Mouse (Mus musculus): ENCODE measurements around the gene Rlim.

GRCm38 (mm10) chrX:103986159-103986558, 5.1 kb upstream of the Rlim start:
- TF ChIP-seq CTCF (IDR thresholded peaks at IDR 0.05; ENCODE audit: low read depth), result no peak
- no peak for TF ChIP-seq EP300 (optimal IDR thresholded peaks at IDR 0.05)
